8 mouse cellular contexts compared by ENCODE assay signal in the genomic region with DNA sequence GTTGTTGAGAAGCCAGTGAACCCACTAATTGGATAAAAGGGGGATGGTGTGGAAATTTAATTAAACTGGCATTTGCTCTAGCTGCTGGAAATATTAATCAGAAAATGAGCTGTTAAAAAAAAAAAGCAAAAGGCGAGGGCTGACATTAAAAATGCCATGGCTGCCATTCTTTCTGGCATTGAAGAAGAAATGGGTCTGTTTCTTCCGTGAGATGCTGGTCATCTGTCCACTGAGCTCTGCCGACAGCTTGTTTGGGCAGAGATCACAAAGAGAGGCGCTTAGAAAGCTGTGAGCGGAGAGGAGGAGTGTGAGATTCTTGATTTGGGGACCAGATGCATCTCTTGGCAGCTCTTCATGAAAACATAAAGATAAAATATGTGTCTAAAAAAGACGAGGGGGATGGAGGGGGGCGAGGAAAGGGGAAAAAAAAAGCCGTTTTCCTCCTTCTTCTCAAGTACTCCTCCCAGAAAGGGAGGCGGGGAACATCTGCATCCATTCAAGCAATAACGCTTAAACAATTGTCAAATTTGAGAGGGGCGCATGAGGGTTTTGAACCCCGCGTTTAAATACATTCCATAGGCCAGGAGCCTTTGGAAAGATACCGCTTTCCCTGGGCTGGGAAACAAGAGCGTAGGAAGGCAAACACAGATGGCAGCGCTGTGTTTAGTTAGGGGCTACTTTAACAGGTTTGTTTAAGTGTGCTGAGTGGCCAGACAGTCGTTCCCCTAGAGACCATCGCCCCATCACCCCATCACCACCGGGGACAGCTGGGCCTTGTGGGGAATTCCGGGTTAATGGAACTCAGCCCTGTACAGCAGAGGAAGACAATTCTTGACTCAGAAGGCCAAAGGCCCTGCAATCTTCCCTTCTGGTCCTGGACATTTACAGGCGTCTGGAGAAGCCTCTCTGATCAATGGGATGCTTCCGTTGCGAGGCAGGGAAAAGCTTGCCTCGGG.
DNase-seq lines count a peak whose midpoint lies in the region; ATAC-seq lines count a peak whose summit lies in the region.

No protein-coding gene starts in this region.

- H3K9ac ChIP-seq in limb, embryonic 11.5 days (ENCODE audit: low read length): no peak overlapping the region
- H3K9ac ChIP-seq in forebrain, embryonic 14.5 days (ENCODE audit: low read length): no peak overlapping the region
- no peak overlapping the region for H3K9ac ChIP-seq in heart, embryonic 11.5 days (ENCODE audit: low read depth, low read length)

- peaks cover 7% of the 10 kb centered on the region; the same call in 1 of the 2 replicates for H3K4me1 ChIP-seq in limb, embryonic 11.5 days (ENCODE audit: control insufficient read depth, insufficient read depth, low read length)
- H3K4me1 ChIP-seq in limb, embryonic 10.5 days: peaks cover 20% of the 10 kb centered on the region
- peaks cover 9% of the 10 kb centered on the region for H3K4me1 ChIP-seq in forebrain, embryonic 14.5 days (ENCODE audit: control insufficient read depth, insufficient read depth, low read length)
- peaks cover 3% of the 10 kb centered on the region; the same call in 1 of the 2 replicates for H3K4me1 ChIP-seq in heart, embryonic 11.5 days (ENCODE audit: control insufficient read depth, insufficient read depth, low read length)

- H3K9me3 ChIP-seq in limb, embryonic 11.5 days (ENCODE audit: control insufficient read depth, low read length): no peaks in the 10 kb centered on the region
- no peaks in the 10 kb centered on the region for H3K9me3 ChIP-seq in limb, embryonic 10.5 days (replicated peaks)
- no peaks in the 10 kb centered on the region for H3K9me3 ChIP-seq in forebrain, embryonic 14.5 days (replicated peaks; ENCODE audit: control insufficient read depth, low read length)
- H3K9me3 ChIP-seq in heart, embryonic 11.5 days (replicated peaks; ENCODE audit: control insufficient read depth, low read length): no peaks in the 10 kb centered on the region

- H3K4me3 ChIP-seq in limb, embryonic 11.5 days (ENCODE audit: low read depth, low read length): no peak overlapping the region
- H3K4me3 ChIP-seq in limb, embryonic 10.5 days: no peak overlapping the region
- no peak overlapping the region for H3K4me3 ChIP-seq in forebrain, embryonic 14.5 days (ENCODE audit: low read depth, low read length)
- no peak overlapping the region for H3K4me3 ChIP-seq in heart, embryonic 11.5 days (ENCODE audit: low read depth, low read length)

- H3K27ac ChIP-seq in limb, embryonic 11.5 days (replicated peaks; ENCODE audit: low read depth, low read length): no peak overlapping the region
- H3K27ac ChIP-seq in limb, embryonic 10.5 days: no peak overlapping the region
- H3K27ac ChIP-seq in forebrain, embryonic 14.5 days (ENCODE audit: low read depth, low read length): peak overlapping the region; percentile 65
- H3K27ac ChIP-seq in heart, embryonic 11.5 days (ENCODE audit: low read depth, low read length): no peak overlapping the region

- peak; percentile 23 for DNase-seq in limb, embryonic 11.5 days (ENCODE audit: low spot score)
- no peak for DNase-seq in limb, embryonic 10.5 days (ENCODE audit: low spot score)
- DNase-seq in forebrain, embryonic 14.5 days (ENCODE audit: low spot score): peak; percentile 84
- peak; percentile 14 to 34 for DNase-seq in layer of hippocampus, postnatal 36 days
- DNase-seq in right cerebral cortex, adult 2 months (ENCODE audit: low spot score in 2 of 2): peak; percentile 57 to 62
- no peak for DNase-seq in heart, adult 11 months
- no peak for DNase-seq in spleen, postnatal 14 days (ENCODE audit: low spot score in 2 of 2)

- no peaks in the 10 kb centered on the region for H3K36me3 ChIP-seq in limb, embryonic 11.5 days (ENCODE audit: control insufficient read depth, insufficient read depth, low read length)
- H3K36me3 ChIP-seq in limb, embryonic 10.5 days: no peaks in the 10 kb centered on the region
- no peaks in the 10 kb centered on the region for H3K36me3 ChIP-seq in forebrain, embryonic 14.5 days (ENCODE audit: control insufficient read depth, insufficient read depth, low read length)
- no peaks in the 10 kb centered on the region for H3K36me3 ChIP-seq in heart, embryonic 11.5 days (ENCODE audit: control insufficient read depth, insufficient read depth, low read length)

- H3K27me3 ChIP-seq in limb, embryonic 11.5 days (ENCODE audit: control insufficient read depth, insufficient read depth, low read length): no peaks in the 10 kb centered on the region
- no peaks in the 10 kb centered on the region for H3K27me3 ChIP-seq in limb, embryonic 10.5 days (ENCODE audit: low read depth, poor library complexity, severe bottlenecking)
- H3K27me3 ChIP-seq in forebrain, embryonic 14.5 days (replicated peaks; ENCODE audit: control insufficient read depth, insufficient read depth, low read length): no peaks in the 10 kb centered on the region
- no peaks in the 10 kb centered on the region for H3K27me3 ChIP-seq in heart, embryonic 11.5 days (ENCODE audit: control insufficient read depth, insufficient read depth, low read length)

- H3K4me2 ChIP-seq in limb, embryonic 11.5 days (ENCODE audit: low read depth, severe bottlenecking): no peak overlapping the region
- H3K4me2 ChIP-seq in forebrain, embryonic 14.5 days (ENCODE audit: low read length): no peak overlapping the region
- H3K4me2 ChIP-seq in heart, embryonic 11.5 days: no peak overlapping the region

- WGBS in limb, embryonic 11.5 days: 49% methylated on average over 24 of the region's 24 CpGs
- 56% methylated on average over 24 of the region's 24 CpGs for WGBS in limb, embryonic 10.5 days
- 58% methylated on average over 24 of the region's 24 CpGs for WGBS in forebrain, embryonic 14.5 days
- 57% methylated on average over 24 of the region's 24 CpGs for WGBS in heart, embryonic 11.5 days (ENCODE audit: insufficient replicate concordance)

- ATAC-seq in limb, embryonic 11.5 days (ENCODE audit: insufficient number of reproducible peaks, low FRiP score, low TSS enrichment, low read depth): no peak
- ATAC-seq in forebrain, embryonic 14.5 days: peak; percentile 77
- ATAC-seq in heart, embryonic 11.5 days (replicated peaks; ENCODE audit: insufficient number of reproducible peaks, low FRiP score, low TSS enrichment): no peak

Comparison
In these comparisons a context has a peak if more than half of its experiments do, and no peak if none do; other contexts are left out.
1. DNase-seq: peak in limb, embryonic 11.5 days (single experiment), forebrain, embryonic 14.5 days (single experiment), layer of hippocampus, postnatal 36 days (2 of 2) and right cerebral cortex, adult 2 months (2 of 2); none in limb, embryonic 10.5 days (single experiment), heart, adult 11 months (single experiment) and spleen, postnatal 14 days (0 of 2).